Mouse (Mus musculus): ENCODE measurements around the gene Gm10644.

Gm10644 gene

DNA sequence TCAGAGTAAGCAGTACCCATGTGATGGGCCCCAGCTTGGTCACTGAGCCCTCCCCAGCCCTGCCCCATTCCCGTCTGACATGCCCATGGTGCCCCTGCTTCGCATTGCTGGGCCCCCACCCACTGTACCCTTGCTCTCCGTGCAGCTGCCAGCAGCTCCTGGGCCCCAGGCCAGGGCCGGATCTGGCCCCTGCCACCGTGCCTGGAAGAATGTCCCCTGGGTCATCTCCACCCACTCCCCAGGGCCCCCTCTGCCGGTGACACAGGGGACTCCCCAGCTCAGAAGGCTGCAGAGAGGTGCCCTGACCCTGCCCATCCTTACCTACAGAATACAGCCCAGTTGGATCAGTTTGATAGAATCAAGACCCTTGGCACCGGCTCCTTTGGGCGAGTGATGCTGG is 25.8 kb upstream of the Gm10644 start:
- DNase-seq (ENCODE audit: low spot score): peak; percentile 35

DNA sequence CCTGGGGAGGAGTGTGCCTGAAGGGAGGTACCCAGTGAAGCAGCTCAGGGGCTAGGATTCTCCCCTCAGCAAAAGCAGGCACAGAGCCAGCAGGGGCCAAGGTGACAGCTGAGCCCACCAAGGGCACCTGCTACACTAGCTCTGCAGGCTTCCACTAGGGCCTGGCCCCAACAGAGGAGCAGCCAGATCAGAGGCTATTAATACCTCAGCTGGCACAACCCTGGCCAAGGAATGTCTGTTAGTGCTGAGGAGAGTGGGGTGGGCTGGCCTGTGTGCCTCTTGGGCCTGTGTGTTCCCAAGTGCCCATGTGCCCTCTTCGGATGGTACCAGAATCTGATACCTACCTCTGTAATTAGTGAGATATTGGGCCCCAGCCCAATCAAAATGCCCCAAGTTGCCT is 25.2 kb upstream of the Gm10644 start:
- peak; percentile 37 for DNase-seq (ENCODE audit: low spot score)

DNA sequence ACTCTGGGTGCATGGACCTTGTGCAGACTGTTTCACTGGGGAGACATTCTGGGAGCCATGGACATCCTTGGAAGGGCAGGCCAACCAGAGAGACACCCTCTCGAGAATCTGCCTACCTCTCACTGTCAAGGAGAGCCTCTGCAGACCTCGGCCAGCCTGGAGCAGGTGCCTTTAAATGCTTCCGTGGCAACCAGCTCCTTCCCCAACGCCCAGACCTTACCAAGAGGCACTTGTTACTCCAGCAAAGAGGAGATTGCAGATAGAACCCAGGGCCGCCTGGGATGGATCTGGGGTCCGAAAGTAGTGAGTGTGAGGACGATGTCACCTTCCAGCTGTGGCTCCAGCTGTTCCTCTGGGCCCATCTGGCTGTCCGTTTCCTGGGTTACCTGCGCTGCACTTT is 23.2 kb upstream of the Gm10644 start:
- peak; percentile 52 for DNase-seq (ENCODE audit: low spot score)

DNA sequence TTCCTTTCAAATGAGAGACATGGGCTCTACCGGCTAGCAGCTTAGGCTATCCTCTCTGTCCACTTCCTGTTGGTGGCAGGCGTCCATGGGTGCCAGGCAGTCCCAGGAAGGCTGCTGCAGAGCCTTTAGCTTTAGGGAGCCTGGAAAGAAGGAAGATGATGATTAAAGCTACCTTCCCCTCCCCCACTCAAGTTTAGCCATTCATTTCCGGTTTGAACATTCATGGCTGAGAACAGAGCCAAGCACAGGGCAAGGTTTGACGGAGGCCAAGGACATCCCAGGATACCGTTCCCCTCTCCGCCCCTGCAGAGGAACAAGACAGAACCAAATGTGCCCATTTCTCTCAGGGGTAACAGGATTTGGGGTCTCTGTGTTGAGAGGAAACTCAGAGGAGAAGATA is 22.6 kb upstream of the Gm10644 start:
- peak; percentile 41 for DNase-seq (ENCODE audit: low spot score)

DNA sequence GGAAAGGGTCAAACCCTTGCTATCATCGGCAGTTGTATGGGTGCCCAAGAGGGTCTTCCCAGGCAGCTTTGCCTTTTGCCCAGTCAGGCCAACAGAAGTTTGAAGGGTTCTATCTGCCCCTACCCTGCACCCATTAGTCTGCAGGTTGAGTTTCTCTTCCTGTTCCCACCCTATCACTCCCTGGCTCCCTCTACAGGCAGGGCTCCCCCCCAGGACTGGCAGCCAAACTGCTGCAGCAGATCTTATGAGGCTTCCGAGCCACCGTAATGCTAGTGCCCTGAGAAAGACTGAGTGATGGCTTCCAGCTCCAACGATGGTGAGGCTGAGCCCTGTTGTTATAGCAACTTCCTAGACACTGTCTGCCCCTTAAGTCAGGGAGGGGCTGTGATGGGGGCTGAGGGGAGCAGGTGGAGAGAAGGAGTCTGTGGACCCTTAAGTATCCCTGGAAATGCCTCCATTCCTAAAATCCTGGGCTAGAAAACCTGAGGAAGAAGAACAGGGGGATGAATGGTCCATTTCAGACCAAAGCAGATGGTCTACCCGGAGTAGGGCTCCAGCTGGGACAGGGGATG is 21.9 kb upstream of the Gm10644 start:
- DNase-seq (ENCODE audit: low spot score): no peak

DNA sequence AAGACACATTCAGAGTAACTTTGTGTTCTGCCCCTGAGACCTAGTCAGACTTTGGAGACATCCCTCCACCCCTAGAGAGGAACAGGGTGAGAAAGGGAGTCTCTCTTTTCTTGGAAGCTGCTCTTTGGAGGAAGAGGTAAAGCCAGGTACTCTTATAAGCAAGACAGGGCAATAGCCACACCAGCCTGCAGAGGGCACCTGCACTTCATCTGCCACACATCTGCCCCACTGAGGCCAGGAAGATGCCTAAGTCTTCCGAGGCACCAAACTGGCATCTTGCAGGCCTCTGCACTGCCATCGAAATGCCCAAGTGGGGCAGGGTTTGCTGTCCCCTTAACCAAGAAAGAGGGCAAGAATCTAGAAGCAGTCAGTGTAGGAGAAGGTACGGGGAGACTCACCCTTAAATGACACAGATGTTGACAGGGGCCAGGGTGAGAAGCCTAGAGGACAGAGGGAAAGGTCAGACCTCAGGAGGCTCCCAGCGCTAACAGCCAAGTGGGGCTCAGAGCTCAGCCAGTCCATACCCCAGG is 21.2 kb upstream of the Gm10644 start:
- DNase-seq (ENCODE audit: low spot score): peak; percentile 32

DNA sequence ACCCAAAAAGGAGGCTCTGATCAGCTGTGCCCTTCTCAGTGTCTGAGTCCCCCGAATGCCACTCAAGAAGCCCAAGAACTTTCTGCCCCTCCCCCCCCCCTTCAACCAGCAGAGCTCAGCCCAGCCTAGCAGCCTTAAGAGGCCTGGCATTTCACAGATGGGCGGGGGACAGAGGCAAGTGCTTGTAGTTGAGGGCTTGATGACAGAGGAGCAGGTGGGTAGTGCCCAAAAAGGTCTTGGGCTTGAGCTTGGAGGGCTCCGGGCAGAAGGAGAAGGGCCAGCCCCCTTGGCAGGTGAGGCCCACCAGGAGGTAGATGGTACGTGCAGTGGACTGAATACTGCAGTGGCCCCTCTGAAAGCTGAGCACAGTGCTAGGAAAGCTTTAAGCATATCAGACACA is 19.5 kb upstream of the Gm10644 start:
- DNase-seq (ENCODE audit: low spot score): no peak

DNA sequence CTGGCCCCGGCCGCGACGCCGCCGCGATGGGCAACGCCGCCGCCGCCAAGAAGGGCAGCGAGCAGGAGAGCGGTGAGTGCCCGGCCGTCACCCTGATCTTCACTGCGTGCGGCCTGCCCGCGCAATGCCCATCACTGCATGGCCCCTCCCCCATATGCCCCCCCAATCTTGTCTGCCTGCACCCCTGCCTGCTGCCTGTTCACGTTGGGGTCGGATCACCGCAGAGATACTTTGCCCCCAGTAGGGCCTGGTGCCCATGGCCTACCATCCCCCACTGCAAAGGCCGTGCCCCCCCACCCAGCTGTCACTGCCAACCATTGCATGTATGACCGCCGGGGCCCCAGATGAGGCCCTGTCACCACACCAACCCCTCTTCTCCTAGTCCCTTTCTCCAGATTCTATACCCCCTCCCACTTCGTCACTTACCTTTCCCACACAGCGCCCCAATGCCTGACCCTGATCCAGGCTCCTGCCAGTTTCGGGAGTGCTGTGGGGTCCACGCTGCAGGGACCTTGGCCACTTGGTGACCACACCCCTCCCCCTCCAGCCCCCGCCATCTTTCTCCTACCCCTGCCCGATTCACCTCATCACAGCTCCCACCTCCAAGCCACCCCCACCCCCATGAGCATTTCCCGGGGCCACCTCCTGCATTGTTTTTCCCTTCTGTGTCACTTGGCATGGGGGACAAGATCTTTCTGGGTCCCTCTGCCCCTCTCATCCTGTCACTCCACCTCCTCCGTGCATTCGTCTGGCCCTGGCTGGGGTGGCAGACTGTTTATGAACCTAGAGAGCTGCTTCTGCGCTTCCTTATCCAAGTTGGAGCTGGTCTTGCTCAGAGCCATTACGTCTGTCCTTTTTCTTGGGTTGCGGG is 18.4 kb upstream of the Gm10644 start:
- peak; percentile 32 for DNase-seq (ENCODE audit: low spot score)

DNA sequence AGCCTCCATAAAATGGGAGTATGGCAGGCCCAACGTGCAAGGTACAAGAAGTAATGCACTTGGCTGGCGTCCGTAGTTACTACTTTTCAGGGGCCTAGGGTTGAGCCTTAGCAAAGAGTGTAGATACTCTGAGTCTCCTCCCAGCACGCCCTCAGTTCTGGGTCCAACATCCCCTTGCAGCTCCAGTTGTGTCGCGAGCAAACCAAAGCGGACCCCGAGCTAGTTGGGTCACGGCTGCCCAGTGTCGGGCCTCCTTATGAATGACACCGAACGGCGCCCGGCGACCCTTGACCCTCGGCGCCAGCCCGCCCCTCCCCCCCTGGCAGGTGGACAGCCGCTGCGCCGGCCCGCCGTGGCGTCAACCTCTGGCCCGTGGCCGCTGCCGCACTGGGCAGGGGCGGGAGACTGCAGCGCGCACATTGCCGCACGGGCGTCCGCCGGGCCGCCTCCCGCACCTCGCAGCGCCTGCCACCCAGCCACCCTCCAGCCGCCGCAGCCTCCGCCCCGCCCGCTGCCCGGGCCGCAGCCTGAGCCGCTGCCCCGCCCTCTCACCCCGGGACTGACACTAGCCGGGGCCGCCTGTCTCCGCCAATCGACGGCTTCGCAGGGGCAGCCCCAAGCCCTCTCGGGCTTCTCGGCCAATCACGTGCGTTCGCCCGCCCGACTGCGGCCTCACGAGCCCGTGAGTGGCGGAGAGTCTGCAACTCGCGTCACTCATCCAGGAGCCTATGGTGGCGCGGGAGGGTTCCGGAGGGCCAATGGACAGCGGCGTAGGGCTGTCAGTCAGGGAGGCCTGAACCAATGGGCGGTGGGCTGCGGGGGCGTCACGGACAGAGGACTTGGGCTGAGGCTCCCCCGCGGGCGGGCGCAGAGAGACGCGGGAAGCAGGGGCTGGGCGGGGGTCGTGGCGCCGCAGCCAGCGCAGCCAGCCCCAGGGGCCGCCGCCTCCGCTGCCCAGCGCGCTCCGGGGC is 17.4 kb upstream of the Gm10644 start, which contains the start of gene Prkaca:
TSS of gene Prkaca (plus strand) at position 844 of the 971 bp plus-strand sequence.
- peak; percentile 99 for DNase-seq (ENCODE audit: low spot score)

DNA sequence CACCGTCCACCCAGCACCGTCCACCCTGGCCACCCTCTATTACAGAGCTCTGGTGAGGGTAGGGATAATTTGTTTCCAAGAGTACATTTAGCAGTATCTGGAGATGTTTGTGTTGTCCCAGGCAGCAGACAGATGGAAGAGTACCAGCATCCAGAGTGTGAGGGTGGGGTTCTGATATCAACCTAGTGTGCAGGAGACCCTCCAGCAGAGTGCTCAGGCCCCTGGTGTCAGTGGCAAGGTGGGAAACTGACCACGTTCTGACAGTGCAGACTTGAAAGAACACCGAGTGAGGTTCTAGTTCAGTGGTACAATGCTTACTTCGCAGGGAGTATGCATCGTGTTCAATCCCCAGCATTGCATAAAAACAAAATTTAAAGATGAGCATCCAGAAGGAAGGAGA is 16.7 kb upstream of the Gm10644 start:
- no peak for DNase-seq (ENCODE audit: low spot score)

DNA sequence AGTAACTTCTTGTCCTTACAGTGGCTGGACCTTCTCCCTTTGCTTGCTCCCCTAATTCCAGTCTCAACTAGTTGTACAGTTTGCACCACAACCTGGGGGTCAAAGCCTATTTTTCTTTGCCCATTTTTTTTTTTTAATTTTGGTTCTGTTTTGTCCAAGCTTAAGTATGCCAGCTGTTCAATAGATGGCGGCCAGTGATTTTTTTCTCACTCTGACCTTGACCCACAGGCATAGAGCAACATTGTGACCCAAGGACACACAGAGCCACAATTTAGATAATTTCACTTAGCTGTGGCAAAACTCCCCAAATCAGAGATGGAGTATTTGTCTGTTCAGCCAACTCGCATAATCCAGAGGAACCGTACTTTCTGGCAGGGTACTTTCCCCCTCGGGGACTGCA is 16.1 kb upstream of the Gm10644 start:
- no peak for DNase-seq (ENCODE audit: low spot score)

DNA sequence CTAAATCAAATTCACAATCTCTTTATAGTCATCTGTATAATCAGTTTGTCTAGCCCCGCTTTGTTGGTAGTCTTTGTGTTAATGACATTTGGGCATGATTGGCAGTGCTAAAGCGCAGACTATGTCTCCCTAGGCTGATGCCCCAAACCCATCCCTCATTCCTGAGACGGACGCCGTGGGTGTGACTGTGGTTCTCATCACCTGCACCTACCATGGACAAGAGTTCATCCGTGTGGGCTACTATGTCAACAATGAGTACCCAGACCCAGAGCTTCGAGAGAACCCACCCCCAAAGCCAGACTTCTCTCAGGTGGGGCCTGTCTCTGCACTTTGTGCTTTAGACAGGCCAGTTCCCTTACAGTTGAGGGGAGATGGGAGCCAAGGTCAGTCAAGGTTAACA is 12.7 kb upstream of the Gm10644 start:
- DNase-seq (ENCODE audit: low spot score): no peak

DNA sequence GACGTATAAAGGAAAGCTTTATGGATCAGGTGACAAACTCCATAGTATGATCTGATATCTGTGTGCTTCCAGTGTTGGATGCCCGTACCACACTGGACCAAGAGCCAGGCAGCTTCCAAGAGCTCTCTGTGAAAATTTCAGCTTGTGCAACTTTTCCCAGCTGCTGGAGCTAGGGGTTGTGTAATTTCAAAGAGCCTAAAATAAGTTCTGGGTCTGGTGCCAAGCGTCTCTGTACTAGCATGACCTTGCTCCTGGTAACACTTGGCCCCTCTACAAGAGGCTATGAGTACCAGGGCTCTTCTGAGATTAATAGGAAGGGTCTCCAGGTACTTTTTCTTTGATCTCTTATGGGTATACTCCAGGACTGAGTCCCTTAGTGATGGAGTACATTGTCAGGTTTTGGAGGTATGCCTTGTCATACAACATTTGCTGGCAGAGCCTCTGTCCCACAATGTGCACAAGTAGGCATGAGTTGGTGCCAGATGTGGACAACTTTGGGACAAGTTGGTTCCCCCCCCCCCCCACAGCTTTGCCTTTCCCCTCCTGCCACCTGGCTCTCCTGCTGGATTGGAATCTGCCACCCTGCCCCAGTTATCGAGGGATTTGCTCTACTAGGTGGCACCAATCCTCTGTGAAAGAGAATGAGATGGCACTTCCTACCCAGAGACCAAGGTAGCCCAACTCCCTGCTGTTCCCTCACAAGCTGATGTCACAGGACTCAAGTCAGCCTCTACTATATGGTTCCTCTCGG is 9.2 kb upstream of the Gm10644 start:
- no peak for DNase-seq (ENCODE audit: low spot score)

DNA sequence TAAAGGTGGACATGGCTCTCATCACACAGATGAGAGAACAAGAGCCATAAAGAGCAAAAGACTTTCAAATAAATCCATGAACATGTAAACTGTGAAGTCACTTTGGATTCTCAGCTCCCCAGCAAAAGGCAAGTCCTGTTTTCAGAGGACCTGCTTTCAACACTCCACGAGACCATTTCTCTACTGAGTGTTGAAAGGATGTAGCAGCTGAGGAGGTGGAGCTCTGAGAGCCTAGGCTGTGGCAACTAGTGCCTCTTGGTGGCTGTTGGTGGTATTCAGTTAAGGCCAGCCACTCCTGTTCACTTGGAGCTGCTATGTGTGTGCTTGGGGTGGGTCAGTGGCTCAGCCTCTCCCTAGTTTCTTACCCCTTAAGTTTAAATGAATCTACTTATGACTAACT is 1.8 kb upstream of the Gm10644 start:
- DNase-seq (ENCODE audit: low spot score): peak; percentile 78

DNA sequence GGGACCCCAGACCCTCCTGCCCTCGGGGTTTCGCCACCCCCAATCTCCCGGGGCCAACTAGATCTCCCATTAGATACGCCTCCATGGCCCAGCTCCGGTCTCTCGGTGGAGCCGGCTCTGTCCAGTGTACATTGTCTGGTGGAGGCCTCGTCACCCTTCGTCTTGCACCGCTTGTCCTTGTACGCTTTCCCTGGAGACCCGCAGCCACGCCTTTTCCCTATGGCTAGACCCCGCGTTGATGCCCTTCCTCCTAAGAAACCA is 883 bp upstream of the Gm10644 start:
- peak; percentile 45 for DNase-seq (ENCODE audit: low spot score)

DNA sequence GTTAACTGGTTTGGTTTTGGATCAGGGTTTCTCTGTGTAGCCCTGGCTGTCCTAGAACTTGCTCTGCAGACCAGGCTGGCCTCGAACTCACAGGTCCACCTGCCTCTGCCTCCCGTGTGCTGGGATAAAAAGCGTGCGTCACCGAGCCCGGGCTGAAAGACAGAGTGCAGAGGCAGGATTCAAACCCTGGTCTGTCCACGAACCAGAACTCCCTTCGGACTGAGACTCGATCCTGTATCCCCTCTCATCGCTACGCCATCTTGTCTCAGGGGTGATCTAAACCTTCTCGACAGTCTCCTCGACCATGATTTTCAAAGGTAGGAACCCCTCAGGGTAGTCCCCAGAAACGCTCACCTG is 278 bp downstream of the Gm10644 start:
- DNase-seq (ENCODE audit: low spot score): no peak

DNA sequence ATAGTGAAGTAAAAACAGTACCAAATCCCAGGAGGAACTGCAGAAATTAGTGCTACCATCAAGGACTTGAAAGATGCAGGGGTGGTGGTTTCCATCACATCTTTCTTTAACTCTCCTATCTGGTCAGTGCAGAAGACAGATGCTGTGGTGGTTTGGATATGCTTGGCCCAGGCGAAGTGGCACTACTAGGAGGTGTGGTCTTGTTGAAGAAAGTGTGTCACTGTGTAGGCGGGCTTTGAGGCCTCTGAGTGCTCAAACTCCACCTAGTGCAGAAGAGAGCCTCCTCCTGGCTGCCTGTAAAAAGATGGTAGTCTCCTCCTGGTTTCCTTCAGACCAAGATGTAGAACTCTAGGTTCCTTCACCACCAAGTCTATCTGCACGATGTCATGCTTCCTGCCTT is 9.5 kb downstream of the Gm10644 start:
- DNase-seq (ENCODE audit: low spot score): no peak

DNA sequence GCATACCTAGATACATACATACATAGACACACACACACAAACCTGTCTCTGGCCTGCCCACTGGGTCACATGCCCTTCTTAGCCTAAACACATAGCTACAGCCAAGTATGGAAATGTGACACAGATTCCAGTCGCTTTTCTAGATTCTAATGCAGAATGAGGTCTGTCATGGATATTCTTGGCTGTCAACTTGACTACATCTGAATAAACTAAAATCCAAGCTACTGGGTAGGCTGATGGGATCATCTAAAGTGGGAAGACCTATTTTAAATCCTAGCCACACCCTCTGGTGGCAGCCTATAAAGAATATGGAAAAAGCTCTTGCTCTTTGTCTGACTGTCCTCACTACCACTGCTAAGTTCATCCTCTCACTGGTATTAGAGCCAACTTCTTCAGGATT is 12.6 kb downstream of the Gm10644 start:
- DNase-seq (ENCODE audit: low spot score): no peak

DNA sequence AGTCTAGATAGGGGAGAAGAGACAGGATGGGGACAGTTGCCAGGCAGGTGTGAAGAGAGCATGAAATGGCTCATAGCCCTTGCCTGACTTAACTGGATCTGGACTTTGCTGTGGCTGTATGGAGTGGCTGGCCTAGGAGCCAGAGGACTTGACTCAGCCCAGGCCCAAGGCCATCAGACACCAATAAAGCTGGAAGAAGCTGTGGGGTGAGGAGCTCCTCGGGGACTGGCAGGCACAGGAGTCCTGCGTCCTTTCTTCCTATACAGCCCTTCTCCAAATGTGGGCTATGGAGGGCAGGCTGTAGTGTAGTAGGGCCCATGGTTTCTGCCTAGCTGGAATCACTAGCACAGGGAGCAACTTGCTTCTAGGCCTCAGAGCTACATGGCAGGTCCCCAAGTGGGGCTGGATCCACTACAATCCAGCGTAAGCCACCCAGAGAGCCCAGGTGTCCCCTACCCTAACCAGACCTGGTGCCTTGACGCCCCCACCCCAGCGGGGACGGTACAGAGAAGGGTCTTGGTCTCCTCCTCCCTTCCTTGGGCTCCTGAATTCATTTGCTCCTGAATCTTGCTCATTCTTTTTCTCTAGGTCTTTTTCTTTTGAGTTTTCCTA is 13.8 kb downstream of the Gm10644 start:
- DNase-seq (ENCODE audit: low spot score): no peak

DNA sequence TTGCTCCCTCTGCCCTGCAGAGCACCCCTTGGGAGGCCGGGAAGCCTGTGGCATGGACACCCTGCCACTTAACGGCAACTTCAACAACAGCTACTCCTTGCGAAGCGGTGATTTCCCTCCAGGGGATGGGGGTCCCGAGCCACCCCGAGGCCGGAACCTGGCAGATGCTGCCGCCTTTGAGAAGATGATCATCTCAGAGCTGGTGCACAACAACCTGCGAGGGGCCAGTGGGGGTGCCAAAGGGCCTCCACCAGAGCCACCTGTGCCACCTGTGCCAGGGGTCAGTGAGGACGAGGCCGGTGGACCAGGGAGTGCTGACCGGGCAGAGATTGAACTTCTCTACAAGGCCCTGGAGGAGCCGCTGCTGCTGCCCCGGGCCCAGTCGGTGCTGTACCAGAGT is 16.7 kb downstream of the Gm10644 start:
- DNase-seq (ENCODE audit: low spot score): no peak

DNA sequence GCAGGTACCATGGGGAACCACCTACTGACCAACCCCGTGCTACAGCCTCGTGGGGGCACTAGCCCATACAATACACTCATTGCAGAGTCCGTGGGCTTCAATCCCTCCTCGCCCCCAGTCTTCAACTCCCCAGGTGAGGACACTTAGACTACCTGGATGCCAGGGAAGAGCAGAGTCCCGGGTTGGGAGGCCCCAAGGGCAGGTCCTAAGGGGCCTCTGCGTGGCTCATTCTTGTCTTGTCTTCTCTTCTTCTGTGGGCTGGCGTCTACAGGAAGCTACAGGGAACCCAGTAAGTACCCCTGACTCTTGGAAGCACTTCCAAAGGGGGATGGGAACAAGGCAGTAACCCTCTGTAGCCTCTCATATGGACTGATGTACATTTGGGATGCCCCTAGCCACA is 17.4 kb downstream of the Gm10644 start:
- DNase-seq (ENCODE audit: low spot score): no peak

DNA sequence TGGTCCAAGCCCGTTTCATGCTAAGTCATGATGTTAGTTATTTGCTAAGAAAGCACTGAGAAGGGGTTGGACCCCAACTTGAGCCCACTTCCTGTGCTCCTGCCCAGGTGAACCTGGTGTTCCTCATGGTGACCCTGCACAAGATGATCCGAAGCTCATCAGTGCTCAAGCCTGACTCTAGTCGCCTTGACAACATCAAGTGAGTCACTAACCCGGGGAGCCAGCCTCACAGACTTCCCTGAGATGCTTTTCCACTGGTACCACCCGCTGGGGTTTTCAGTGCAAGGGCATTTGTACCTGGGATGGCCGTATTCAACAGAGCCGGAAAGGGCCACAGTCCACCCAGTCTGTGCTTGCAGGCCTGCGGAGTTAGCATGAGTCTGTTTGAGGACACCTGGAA is 19.6 kb downstream of the Gm10644 start:
- DNase-seq (ENCODE audit: low spot score): no peak
